Mouse (Mus musculus) adrenal gland, adult (tissue): ENCODE measurements around the gene Gm3685.
"Not testable (repeated sequence)": the region's sequence is repeated elsewhere in the genome, so short reads cannot be mapped to it uniquely, and the experiment has no call there.

Experiments used
- DNase-seq, 2 experiments: peaks; one replicate each; pipeline ENCODE4 v3.0.0; 2022 to 2023; ENCODE audit warnings: low spot score in 1 of 2; ENCODE audit not compliant: inconsistent age in 2 of 2

Gene Gm3685

DNA sequence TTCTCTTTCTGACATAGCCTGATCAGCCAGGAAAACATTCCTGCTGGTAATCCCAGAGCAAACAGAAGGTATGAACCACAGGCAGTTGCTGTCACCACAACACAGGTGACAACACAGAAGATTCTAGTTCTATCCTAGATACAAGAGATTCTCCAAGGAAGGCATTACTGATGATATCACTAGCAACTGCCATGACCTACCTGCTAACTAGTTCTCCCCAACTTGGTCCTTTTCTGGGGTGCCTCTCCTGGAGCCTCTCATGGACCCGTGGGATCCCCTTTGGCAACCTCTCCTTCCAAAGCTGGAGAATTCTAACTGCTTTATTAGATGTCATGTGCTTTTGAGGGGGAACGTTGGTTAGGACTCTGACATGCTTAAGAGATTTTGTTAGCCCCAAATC lies at the start of gene Gm3685:
Gene Gm3685, minus strand, starts transcription at position 101 of the 400 bp plus-strand sequence.
- not testable (repeated sequence) for DNase-seq

DNA sequence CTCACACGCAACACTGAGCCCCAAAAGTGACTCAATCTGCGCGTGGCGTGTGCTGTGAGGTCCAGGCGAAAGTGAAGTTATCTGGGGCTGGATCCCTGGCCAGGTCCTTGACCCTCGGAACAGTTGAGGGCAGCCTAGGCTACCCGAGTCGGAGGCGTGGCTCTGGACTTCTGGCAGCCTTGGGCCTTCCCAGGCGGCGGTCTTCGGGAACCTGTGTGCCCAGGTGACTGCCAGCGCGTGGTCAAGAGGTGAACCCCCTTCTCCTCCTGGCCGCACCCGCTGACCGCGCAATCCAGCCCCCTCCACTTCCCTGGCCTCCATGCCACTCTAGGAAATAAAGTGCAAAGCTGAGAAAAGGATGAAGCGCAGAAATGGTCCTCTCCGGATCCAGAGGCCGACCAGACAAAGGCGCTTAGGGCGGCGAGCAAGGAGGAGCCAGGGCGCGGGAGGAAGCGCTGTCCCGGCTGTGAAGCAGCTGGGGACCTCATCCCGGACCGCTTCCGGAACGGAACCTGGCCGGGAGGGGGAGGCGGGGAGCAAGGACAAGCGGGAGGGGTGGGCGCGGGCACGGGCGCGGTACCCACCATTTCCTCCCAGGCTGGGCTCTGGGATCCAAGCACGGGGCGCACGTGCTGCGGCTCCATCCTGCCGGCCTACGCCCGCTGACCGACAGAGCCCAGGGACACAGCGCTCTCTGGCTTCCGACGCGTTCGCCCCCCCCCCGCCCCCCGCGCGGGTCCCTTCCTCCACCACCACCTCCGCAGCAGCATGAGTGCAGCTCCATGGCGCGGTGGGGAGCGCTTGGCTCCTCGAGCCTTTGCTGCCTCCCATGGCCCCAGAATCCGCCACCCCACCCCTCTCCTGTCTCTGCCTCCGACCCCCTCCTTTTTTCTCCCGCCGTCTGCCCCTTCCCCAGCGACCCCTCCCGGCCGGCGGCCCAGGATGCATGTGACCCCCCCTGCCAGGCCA lies 17.7 kb downstream of the Gm3685 start, which contains the start of gene Gm10406:
Gene Gm10406, minus strand, starts transcription at position 669 of the 969 bp plus-strand sequence.
- peak; percentile 25 to 60 for DNase-seq

GRCm38 (mm10) chr14:7026274-7026673 lies 18.5 kb downstream of the Gm3685 start:
- peak; percentile 9 to 46 for DNase-seq
